Mouse (Mus musculus) myocyte (in vitro differentiated cells): ENCODE measurements at regions not wholly inside any gene's neighbourhood (a gene's known extent, or its start where the extent isn't known, plus 50 kb on each side); places are given as distances from the start of the nearest gene placed in this dataset.

Experiments used
- POLR2A ChIP-seq: IDR thresholded peaks from one replicate; pipeline ENCODE4 v1.6.1; 2011; ENCODE audit warnings: low read depth, mild to moderate bottlenecking, control low read depth, moderate library complexity; ENCODE audit not compliant: insufficient read length
- TCF12 ChIP-seq: IDR thresholded peaks from one replicate; pipeline ENCODE4 v1.6.1; 2011; ENCODE audit warnings: mild to moderate bottlenecking, control low read depth; ENCODE audit not compliant: poor library complexity, insufficient read depth, severe bottlenecking
- USF1 ChIP-seq: IDR thresholded peaks from one replicate; pipeline ENCODE4 v1.6.1; 2011; ENCODE audit warnings: low read depth, mild to moderate bottlenecking, control low read depth, moderate library complexity

- TF ChIP-seq TCF12 (no peak), POLR2A (no peak), USF1 (no peak)
Observed at GRCm38 (mm10) chr13:97617511-97618189, 142.8 kb downstream of the Gm10260 start.
